Mouse (Mus musculus): ENCODE measurements at regions not wholly inside any gene's neighbourhood (a gene's known extent, or its start where the extent isn't known, plus 50 kb on each side); places are given as distances from the start of the nearest gene placed in this dataset.

DNA sequence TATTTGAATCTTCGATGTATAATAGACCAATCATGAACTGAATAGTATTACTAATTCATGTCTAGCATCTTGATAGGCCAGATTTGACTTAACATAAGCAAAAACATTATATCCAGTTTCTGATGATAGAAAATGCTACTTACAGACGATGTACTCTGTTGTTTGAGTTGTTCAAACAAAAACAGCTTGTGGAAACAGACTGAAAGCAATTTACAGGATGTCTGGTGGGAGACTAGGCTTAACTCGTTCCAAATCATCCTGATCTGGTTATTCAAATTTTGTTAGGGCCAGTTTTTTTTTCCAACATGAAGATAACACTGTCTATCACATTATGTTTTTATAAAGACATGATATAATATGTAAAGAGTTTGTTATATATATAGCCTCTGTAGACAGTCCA, 369.4 kb upstream of the Igbp1b start:
- DNase-seq: no peak

GRCm38 (mm10) chr6:139014526-139014925, 356.2 kb upstream of the Igbp1b start:
- DNase-seq: no peak

DNA sequence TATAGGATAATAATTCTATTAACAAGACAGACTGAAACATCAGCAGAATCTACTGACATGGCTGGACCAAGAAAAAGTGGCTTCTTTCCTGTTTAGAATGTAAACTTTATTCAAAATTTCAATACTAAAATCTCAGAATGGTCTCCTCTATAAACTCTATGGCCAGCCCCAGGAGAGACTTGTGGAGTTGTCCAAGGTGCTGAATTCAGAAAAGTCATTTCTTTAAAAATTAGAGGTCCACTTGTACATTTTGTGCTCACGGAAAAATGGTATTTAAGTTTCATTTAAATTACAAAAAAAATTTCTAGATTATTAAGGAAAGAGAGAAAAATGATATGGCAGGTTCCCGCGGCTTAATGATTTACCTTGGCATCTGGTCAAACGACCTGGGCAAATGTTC, 352.2 kb upstream of the Igbp1b start:
- DNase-seq: no peak

Data from adrenal gland, postnatal 36 days (tissue).